Mouse (Mus musculus): ENCODE data around the gene Cyp4v3. TPM values are rescaled to one million over a fixed set of nuclear protein-coding genes. Genes with fewer than 3 reads are reported as not detected.

Gene Cyp4v3
- 12.7 and 14.5 TPM in 2 replicates for total RNA-seq (2017)

GRCm38 (mm10) chr8:45332685-45333409, at the start of gene Cyp4v3:
Gene Cyp4v3 (minus strand): TSS chr8:45333216.
- peak; percentile 88 for ATAC-seq (ENCODE audit: extremely low read depth, insufficient number of reproducible peaks, low FRiP score, poor library complexity, severe bottlenecking)

- no peak for ATAC-seq (ENCODE audit: extremely low read depth, insufficient number of reproducible peaks, low FRiP score, poor library complexity, severe bottlenecking)
These were observed 48.9 kb upstream of the Cyp4v3 start, which contains the start of gene Fam149a for GRCm38 (mm10) chr8:45381963-45382347. Gene Fam149a (minus strand): TSS chr8:45382291.

GRCm38 (mm10) chr8:45381075-45381962, 48.3 kb upstream of the Cyp4v3 start:
- ATAC-seq (ENCODE audit: extremely low read depth, insufficient number of reproducible peaks, low FRiP score, poor library complexity, severe bottlenecking), result no peak

GRCm38 (mm10) chr8:45380598-45380997, 47.6 kb upstream of the Cyp4v3 start:
- no peak for ATAC-seq (ENCODE audit: extremely low read depth, insufficient number of reproducible peaks, low FRiP score, poor library complexity, severe bottlenecking)

- no peak for ATAC-seq (ENCODE audit: extremely low read depth, insufficient number of reproducible peaks, low FRiP score, poor library complexity, severe bottlenecking)
These were observed 41.1 kb upstream of the Cyp4v3 start for GRCm38 (mm10) chr8:45374071-45374470.

GRCm38 (mm10) chr8:45367154-45367553, 34.1 kb upstream of the Cyp4v3 start:
- peak; percentile 33; the same call in 1 of the 2 replicates for ATAC-seq (ENCODE audit: extremely low read depth, insufficient number of reproducible peaks, low FRiP score, poor library complexity, severe bottlenecking)

- ATAC-seq (ENCODE audit: extremely low read depth, insufficient number of reproducible peaks, low FRiP score, poor library complexity, severe bottlenecking), result no peak
These were observed 30.2 kb upstream of the Cyp4v3 start for GRCm38 (mm10) chr8:45363220-45363619.

- ATAC-seq (ENCODE audit: extremely low read depth, insufficient number of reproducible peaks, low FRiP score, poor library complexity, severe bottlenecking), result no peak
These were observed 29.3 kb upstream of the Cyp4v3 start for GRCm38 (mm10) chr8:45362323-45362722.

GRCm38 (mm10) chr8:45359091-45359605, 26.1 kb upstream of the Cyp4v3 start:
- no peak for ATAC-seq (ENCODE audit: extremely low read depth, insufficient number of reproducible peaks, low FRiP score, poor library complexity, severe bottlenecking)

GRCm38 (mm10) chr8:45358132-45358918, 25.3 kb upstream of the Cyp4v3 start:
- ATAC-seq (ENCODE audit: extremely low read depth, insufficient number of reproducible peaks, low FRiP score, poor library complexity, severe bottlenecking), result no peak

GRCm38 (mm10) chr8:45355809-45356208, 22.8 kb upstream of the Cyp4v3 start:
- ATAC-seq (ENCODE audit: extremely low read depth, insufficient number of reproducible peaks, low FRiP score, poor library complexity, severe bottlenecking), result no peak

- peak; percentile 81 for ATAC-seq (ENCODE audit: extremely low read depth, insufficient number of reproducible peaks, low FRiP score, poor library complexity, severe bottlenecking)
These were observed 12.0 kb upstream of the Cyp4v3 start for GRCm38 (mm10) chr8:45345031-45345430.

GRCm38 (mm10) chr8:45344298-45344697, 11.3 kb upstream of the Cyp4v3 start:
- ATAC-seq (ENCODE audit: extremely low read depth, insufficient number of reproducible peaks, low FRiP score, poor library complexity, severe bottlenecking), result no peak

GRCm38 (mm10) chr8:45341630-45342628, 8.9 kb upstream of the Cyp4v3 start:
- ATAC-seq (ENCODE audit: extremely low read depth, insufficient number of reproducible peaks, low FRiP score, poor library complexity, severe bottlenecking), result no peak

GRCm38 (mm10) chr8:45333493-45333892, 477 bp upstream of the Cyp4v3 start:
- ATAC-seq (ENCODE audit: extremely low read depth, insufficient number of reproducible peaks, low FRiP score, poor library complexity, severe bottlenecking), result no peak

GRCm38 (mm10) chr8:45330856-45331255, 2.2 kb downstream of the Cyp4v3 start:
- no peak for ATAC-seq (ENCODE audit: extremely low read depth, insufficient number of reproducible peaks, low FRiP score, poor library complexity, severe bottlenecking)

- no peak for ATAC-seq (ENCODE audit: extremely low read depth, insufficient number of reproducible peaks, low FRiP score, poor library complexity, severe bottlenecking)
These were observed 3.6 kb downstream of the Cyp4v3 start for GRCm38 (mm10) chr8:45329206-45329980.

Measured in neutrophil, adult 5-6 weeks (primary cell).